Mouse (Mus musculus): ENCODE measurements around the gene Gpr82.

Gene Gpr82

GRCm38 (mm10) chrX:13691865-13692264 lies 30.7 kb downstream of the Gpr82 start:
- DNase-seq (ENCODE audit: low spot score in 2 of 2): no peak

GRCm38 (mm10) chrX:13700681-13701080 lies 39.5 kb downstream of the Gpr82 start:
- no peak for DNase-seq (ENCODE audit: low spot score in 2 of 2)

- no peak for DNase-seq (ENCODE audit: low spot score in 2 of 2)
Observed at GRCm38 (mm10) chrX:13705051-13705450, 43.9 kb downstream of the Gpr82 start.

- peak; percentile 12 to 44 for DNase-seq (ENCODE audit: low spot score in 2 of 2)
Observed at GRCm38 (mm10) chrX:13710174-13710573, 49.0 kb downstream of the Gpr82 start.
